Mouse (Mus musculus) kidney, postnatal 36 days (tissue): ENCODE results near the gene Spint2.
A peak's percentile ranks its signal among the peaks of the same experiment; 100 is the strongest.
"Not testable (repeated sequence)": the region's sequence is repeated elsewhere in the genome, so short reads cannot be mapped to it uniquely, and the experiment has no call there.

Experiments used
- DNase-seq, 2 experiments: peaks; one replicate each; pipeline ENCODE4 v3.0.0; 2021 to 2022; ENCODE audit warnings: mixed read lengths in 2 of 2

Spint2 gene

DNA sequence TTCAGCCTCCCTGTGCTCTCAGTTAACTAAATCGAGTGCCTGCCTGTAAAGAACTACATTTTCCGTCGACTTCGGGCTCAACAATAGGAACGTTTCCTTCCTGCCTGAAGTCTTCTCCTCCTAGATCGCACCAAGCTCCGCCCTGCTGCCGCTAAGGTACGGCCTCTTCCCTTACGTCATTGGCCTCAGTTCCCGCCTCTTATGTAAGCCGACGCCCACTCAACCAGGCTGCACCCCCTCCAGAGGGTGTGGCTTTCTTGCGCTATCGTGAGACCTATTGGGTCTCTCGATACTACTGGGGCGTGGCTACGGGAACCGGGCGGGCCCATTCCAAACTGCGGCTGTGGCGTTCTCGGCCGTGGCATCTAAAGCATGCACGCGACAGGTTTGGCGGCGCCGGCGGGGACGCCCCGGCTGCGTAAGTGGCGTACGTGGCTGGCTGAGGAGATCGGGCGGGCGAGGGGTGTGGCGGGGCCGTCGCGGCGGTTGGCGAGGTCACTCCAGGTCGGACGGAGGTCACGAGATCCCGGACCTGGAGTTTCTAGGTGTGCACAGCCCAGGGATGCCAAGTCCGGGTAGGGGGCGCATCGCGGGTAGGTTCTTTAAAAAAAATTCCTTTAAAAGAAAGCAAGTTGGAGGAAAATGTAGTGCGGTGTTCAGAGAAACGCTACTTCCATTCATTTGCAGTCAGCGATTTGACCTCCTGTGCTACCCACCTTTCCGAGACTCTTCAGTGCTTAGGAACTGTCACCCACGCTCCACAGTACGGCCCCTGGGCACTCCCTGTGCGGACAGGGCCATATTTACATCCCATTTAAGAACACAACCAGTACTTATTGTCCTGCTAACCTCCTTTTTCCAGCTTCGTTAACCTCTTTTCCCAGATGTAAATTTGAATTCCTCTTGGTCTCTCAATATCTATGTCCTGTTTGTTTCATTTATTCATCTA is 43.4 kb downstream of the Spint2 start, which contains the start of gene Yif1b:
Gene Yif1b (plus strand): TSS at position 311 of the 949 bp plus-strand sequence.
- peak; percentile 99 for DNase-seq

DNA sequence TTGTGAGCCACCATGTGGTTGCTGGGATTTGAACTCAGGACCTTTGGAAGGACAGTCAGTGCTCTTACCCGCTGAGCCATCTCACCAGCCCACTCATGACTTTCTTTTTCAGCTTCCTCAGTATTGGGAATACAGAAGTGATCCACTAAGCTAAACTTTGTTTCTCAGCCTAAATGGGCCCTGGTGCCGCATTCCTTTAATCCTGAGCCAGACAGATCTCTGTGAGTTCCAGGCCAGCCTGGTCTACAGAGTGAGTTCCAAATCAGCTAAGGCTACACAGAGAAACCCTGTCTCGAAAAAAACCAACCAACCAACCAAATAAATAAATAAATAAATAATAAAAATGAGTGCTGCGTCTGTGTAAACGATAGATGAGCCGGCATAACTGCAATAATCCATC is 44.1 kb downstream of the Spint2 start:
- not testable (repeated sequence) for DNase-seq

DNA sequence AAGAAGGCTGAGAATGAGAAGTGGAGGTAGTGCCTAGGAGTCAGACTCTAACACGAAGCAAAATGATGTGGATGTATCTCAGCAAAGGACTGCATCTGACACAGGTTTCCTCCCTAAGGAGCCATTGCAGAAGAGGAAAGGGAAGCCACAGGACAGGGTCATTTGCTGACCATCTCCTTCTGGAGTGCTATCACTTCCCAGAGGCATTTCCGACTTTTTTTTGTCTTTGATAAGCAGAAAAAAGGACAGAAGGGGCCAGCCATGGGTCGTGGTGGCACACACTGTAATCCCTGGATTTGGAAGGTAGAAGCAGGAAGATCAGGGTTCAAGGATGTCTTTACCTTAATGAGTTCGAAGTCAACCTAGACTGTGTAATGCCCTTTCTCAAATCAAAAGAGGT is 45.1 kb downstream of the Spint2 start:
- no peak for DNase-seq

DNA sequence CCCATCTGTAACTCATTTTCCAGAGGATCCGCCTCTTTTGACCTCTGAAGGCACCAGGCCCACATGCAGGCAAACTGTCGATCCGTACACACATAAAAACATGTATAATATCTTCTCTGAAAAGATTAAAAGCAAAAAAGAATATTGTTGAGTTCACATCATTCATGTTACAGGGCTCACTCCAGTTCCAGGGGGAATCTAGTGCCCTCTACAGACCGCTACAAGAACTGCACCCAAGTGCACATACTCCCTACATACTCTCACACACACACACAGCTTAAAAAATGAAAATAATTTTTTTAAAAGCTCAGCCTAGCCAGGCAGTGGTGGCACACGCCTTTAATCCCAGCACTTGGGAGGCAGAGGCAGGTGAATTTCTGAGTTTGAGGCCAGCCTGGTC is 47.1 kb downstream of the Spint2 start:
- DNase-seq = no peak

DNA sequence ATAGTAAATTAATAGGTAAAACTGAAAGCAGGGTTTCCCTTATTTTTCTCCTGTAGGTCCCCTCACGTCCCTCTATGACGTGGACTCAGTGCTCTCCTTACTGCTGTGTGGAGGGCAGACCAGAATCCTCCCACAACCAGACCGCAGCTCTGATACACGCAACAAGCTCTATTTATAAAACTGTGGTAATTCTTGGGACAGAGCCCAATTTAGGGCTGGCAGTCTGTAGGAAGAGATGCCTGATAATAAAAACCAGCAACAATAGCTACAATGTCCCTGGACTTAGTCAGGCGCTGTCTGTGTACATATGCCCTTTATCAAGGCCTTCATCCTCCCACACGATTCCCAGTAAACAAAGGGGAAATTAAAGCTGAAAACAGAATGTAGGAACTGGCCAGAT is 48.0 kb downstream of the Spint2 start:
- no peak for DNase-seq

DNA sequence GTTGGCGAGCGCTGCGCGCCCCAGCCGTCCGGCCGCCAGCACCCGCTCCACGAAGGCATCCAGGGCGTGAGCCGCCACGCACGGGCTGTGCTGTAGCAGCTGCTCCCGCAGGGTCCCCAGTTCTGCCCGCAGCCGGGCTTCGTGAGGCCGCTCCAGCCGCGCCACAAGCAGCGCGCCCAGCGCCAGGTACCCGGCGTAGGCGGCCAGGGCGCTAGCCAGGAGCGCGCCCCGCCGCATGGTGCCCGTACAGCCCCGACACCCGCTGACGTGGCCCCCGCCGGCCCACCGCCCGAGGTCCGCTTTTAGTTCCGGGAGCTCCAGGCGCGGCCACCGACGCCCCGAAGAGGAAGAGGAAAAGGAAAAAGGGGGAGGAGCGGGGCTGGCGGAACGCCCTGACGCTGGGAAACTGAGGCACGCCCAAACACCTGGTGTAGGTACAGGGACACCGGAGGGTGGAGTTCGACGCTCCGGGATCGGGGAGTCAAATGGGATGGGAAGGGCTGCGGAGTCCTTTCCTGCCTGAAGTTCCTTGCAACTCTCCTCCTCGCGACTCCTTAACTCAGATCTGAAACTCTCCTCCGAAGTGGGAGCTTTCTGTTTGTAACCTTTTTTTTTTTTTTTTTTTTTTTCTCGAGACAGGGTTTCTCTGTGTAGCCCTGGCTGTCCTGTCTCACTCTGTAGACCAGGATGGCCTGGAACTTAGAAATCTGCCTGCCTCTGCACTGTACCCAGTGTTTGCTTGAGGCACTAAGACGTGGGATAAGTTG is 49.3 kb downstream of the Spint2 start, which contains the start of gene Kcnk6:
Gene Kcnk6 (minus strand): TSS at position 269 of the 767 bp plus-strand sequence.
- peak; percentile 39 to 66 for DNase-seq

DNA sequence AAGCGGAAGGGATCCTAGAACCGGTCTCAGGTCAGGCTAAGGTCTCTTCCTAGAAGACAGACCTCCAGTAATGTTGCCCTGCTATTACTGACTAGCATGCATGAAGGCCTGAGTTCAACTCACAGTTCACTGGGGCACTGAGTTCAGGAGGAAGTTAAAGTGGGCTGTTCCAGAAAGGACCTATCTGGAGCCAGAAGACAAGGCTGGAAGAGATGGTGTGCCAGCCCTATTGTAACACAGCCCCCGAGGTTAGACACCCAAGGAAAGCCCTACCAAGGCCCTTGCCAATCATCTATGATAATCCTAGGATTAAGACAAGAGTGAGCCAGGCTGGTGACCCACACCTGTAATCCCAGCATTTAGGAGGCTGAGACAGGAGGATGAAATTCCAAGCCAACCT is 50.2 kb downstream of the Spint2 start:
- DNase-seq = no peak

DNA sequence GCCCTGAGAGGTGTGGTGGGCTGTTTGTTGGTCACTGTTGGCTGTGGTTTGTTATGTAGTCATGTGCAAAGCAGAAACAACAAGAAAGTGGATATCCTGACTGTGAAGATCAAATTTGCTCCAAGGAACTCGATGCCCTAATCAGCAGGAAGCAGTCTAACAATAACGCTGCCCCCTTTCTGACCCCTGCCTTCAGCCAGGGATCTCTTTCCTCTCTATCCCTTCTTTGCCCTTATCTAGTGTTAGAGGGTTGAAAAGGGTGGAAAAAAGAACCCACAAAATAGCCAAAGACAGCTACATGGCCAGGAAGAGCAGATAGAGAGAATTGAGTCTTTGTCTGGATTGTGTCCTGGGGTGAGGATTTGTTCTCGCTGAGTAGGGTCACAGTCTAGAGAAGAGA is 51.2 kb downstream of the Spint2 start:
- DNase-seq = no peak

DNA sequence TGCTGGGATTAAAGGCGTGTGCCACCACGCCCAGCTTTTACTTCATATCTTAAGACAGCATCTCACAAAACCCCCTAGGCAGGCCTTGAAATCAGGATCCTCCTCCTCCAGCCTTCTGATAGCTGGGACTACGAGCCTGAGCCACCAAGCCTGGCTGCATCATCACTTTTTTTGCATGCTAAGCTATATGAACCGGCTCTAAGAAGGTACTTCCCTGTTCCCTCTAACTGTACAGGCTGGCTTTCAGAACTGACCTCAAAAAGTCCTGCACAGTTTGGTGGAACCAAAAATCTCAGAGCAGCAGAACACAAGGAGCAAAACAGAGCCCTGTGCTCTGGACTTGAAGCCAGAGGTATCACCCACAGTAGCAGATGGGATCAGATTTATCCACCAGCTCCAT is 53.5 kb downstream of the Spint2 start:
- no peak for DNase-seq

DNA sequence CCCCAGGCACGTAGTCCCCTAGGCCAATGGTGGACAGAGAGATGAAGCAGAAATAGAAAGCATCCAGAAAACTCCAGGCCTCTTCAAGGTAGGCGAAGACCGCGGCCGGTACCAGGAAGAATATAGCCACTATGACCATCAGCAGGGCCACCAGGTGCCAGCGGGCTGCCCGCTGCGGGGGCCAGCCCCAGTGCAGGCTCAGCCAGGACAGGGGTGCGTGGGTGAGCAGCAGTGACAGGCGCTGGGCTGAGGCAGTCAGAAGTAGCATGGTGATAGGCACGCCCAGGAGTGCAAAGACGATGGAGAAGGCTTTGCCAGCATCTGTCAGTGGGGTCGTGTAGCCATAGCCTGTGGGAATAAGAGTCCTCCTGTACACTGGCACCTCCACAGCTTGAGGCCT is 56.2 kb downstream of the Spint2 start:
- no peak for DNase-seq

DNA sequence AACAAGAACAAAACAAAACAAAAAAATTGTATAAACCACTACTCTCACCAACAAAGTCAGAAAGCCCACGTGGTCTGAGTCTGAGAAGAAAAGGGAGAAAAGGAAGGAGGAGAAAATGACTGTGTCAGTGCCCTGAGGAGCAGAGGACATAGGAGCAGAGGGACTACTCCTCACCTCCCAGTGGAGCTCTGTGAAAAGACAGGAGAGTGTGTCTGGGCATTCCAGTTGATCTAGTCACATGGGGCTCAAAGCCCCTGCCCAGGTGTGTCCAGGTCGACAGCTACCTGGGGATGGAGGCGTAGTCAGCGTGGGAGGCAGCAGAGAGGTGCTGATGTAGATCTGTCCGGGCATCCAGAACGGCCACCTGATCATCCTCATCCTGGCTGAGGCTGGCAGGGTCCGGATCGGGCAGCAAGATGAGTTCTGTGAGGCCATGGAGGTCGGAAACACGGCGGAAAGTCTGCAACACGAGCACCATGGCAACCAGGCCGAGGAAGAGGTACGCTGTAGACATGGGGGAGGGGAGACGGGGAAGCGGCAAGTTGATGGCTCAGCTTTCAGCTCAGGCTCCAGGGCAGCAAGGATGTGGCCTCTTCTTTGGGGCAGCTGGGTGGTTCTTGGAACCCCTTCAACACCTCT is 56.8 kb downstream of the Spint2 start:
- no peak for DNase-seq

DNA sequence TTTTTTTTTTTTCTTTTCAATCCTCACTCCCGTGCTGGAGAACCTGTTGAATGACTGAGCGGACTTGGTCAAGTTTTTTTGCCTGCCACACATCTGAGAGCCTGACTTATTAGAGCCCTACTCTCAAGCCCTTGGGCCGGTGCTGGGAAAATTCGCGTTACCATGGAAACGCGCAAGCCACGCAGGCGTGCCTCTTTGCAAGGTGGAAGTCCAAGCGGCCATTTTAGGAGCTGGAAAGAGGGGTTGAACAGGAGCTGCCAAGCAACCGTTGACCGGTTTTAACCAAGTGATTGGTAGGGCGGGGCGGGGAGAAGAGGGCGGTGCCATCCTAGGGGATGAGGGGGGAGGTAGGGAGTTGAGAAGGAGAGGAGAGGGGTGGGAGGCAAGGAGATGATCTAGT is 66.9 kb downstream of the Spint2 start:
- no peak for DNase-seq

DNA sequence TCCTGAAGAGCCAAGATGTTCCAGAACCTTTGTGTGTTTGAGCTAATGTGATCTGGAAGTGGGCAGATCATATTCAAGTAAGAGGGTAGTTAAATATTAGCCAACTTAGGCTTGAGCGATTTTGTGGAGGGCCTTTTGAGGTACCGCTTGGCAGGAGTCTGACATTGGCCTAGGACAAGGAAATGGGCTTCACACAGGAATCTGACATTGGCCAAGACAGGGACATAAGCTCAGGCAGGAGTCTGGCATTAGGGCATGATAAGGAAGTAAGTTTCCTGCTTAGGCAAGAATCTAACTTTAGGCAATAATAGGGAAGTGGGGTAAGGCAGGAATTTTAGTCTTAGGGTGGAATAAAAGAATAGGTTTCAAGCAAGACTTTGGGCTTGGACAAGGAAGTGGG is 67.5 kb downstream of the Spint2 start:
- DNase-seq = no peak

DNA sequence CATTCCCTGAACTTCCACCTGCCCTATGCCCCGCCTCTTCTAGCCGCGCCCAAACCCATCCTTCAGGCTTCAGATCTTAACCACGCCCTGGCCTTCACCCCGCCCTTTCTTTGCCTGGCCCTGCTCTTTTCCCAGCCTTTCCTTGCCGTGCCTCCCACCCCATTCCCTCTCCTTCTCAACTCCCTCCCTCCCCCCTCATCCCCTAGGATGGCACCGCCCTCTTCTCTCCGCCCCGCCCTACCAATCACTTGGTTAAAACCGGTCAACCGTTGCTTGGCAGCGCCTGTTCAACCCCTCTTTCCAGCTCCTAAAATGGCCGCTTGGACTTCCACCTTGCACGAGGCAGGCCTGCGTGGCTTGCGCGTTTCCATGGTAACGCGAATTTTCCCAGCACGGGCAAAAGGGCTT is 68.0 kb downstream of the Spint2 start, which contains the start of gene Catsperg1:
Gene Catsperg1 (minus strand): TSS at position 361 of the 408 bp plus-strand sequence.
- peak in 1 of 2 experiments; percentile 66 for DNase-seq

DNA sequence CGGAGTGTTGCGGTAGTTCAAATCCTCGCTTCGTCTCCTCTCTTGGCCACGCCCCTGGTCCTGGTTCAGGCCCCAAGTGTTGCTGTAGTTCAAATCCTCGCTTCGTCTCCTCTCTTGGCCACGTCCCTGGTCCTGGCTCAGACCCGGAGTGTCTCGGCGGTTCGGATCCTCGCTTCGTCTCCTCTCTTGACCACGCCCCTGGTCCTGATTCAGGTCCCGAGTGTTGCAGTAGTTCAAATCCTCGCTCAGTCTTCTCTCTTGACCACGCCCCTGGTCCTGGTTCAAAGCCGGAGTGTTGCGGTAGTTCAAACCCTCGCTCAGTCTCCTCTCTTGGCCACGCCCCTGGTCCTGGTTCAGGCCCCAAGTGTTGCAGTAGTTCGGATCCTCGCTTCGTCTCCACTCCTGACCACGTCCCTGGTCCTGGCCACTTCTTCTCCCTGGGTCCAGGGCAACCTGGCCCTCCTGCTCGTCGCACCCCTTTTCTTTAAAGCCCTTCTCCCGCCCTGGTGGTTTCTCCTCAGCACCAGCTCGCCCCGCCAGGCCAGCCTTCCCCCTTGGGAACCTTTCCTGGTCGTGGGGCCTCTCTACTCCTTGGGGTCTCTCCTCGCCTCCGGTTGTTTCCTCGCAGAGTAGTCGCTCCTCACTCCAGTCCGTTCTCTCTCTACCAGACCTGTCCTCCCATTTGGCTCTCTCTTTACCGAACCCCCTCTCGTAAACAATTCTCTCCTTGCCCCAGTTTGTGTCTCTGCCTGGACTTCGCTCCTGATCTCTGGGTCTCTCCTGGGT is 68.7 kb downstream of the Spint2 start:
- not testable (repeated sequence) for DNase-seq

DNA sequence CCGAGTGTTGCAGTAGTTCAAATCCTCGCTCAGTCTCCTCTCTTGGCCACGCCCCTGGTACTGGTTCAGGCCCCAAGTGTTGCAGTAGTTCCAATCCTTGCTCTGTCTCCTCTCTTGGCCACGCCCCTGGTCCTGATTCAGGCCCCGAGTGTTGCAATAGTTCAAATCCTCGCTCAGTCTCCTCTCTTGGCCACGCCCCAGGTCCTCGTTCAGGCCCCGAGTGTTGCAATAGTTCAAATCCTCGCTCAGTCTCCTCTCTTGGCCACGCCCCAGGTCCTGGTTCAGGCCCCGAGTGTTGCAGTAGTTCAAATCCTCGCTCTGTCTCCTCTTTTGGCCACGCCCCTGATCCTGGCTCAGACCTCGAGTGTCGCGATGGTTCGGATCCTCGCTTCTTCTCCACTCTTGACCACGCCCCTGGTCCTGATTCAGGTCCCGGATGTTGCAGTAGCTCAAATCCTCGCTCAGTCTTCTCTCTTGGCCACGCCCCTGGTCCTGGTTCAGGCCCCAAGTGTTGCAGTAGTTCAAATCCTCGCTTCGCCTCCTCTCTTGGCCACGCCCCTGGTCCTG is 69.4 kb downstream of the Spint2 start:
- DNase-seq = peak in 1 of 2 experiments; percentile 24

DNA sequence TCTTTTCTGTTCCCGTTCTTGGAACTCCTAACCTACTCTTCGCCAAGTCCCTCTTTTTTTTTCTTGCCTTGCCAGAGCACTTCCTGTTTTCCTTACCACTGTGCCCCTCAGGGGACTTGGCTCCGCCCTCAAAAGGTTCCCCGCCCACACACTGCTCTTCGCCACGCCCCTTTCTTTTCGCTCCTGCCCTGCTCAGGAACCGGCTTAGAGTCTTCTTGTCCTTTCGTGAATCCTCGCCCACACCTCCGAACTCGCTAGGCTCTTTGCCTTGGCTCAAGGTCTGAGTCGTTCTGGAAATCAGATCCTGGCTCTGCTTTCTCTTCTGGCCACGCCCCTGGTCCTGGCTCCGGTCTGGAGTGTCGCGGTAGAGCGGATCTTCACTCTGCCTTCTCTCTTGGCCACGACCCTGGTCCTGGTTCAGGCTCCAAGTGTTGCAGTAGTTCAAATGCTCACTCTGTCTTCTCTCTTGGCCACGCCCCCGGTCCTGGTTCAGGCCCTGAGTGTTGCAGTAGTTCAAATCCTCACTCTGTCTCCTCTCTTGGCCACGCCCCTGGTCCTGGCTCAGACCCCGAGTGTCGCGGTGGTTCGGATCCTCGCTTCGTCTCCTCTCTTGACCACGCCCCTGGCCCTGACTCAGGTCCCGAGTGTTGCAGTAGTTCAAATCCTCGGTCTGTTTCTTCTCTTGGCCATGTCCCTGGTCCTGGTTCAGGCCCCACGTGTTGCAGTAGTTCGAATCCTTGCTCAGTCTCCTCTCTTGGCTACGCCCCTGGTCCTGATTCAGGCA is 70.1 kb downstream of the Spint2 start:
- DNase-seq = peak; percentile 79 to 88

DNA sequence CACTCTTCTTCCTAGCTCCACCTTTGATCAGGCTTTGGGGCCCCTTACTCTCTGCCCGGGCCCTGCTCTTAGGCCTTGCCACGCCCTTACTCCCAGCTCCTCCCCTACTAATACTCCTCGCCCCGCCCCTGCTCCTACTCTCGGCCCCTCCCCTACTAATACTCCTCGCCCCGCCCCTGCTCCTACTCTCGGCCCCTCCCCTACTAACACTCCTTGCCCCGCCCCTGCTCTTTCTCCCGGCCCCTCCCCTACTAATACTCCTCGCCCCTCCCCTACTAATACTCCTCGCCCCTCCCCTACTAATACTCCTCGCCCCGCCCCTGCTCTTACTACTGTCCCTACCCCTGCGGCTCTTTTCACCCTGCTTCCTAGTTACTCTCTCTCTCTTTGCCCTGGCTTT is 70.7 kb downstream of the Spint2 start:
- DNase-seq = peak in 1 of 2 experiments; percentile 66
